Mouse (Mus musculus): ENCODE measurements around the gene Caps2.
"Not testable (repeated sequence)": the region's sequence is repeated elsewhere in the genome, so short reads cannot be mapped to it uniquely, and the experiment has no call there.

DNA sequence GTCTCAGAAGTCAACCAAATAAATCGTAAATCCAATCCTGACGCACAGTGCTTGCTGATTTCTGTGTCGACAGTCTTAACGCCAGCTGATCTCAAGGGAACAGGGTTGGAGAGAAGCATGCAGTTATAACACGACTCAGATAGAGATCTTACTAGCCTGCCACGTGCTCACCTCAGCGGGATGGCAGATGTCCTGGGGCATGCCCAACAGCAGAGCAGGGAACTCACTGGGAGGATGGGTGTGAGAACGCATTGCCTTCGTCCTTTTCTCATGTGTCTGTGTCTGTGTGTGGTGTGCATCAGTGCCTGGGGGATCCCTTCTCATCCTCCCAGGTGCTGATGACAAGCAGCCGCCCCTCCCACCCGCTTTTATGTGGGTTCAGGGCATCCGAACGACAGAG, 13.6 kb downstream of the Caps2 start:
- not testable (repeated sequence) for TF ChIP-seq POLR2AphosphoS2 (IDR thresholded peaks at IDR 0.05; ENCODE audit: insufficient read length, low read depth); POLR2A (IDR thresholded peaks at IDR 0.05; ENCODE audit: insufficient read length, low read depth); E2F4 (IDR thresholded peaks at IDR 0.05; ENCODE audit: insufficient read depth); USF1 (IDR thresholded peaks at IDR 0.05; ENCODE audit: low read depth); MAX (IDR thresholded peaks at IDR 0.05; ENCODE audit: low read depth); CEBPB (IDR thresholded peaks at IDR 0.05; ENCODE audit: insufficient read depth, poor library complexity, severe bottlenecking); TCF12 (IDR thresholded peaks at IDR 0.05; ENCODE audit: insufficient read depth, poor library complexity, severe bottlenecking); MYOD1 (IDR thresholded peaks at IDR 0.05; ENCODE audit: control insufficient read depth in 1 of 3, insufficient read length in 2 of 3, low read depth in 2 of 3); REST (IDR thresholded peaks at IDR 0.05; ENCODE audit: insufficient read depth, insufficient read length)
